Mouse (Mus musculus) heart, postnatal 36 days (tissue): ENCODE measurements around the gene Tdrd5. TPM values are rescaled to one million over a fixed set of nuclear protein-coding genes. Genes with fewer than 3 reads are reported as not detected.
"Not testable (repeated sequence)": the region's sequence is repeated elsewhere in the genome, so short reads cannot be mapped to it uniquely, and the experiment has no call there.

Source experiments
- DNase-seq, 2 experiments: peaks; one replicate each; pipeline ENCODE4 v3.0.0; 2021 to 2022
- intact Hi-C: fragments of 180-260 bp; cut with DNase I; formaldehyde crosslinking; loops from one replicate; pipeline ENCODE4 v1.15.1; 2025
- total RNA-seq, 2 experiments: library from RNA; stranded (reverse); gene quantifications; 2 replicates each; pipeline ENCODE4 v1.2.3; 2021

Tdrd5 gene
- total RNA-seq: not detected

- DNase-seq: no peak
Observed at GRCm38 (mm10) chr1:156302911-156303749, at the start of gene Tdrd5. Tdrd5 (minus strand) TSS chr1:156303664.

GRCm38 (mm10) chr1:156352466-156352865, 49.0 kb upstream of the Tdrd5 start:
- intact Hi-C loops: no loop called here
- no peak for DNase-seq

More at GRCm38 (mm10) chr1:156302911-156303749, at the start of gene Tdrd5:
- intact Hi-C loops: no loop called here

- DNase-seq: no peak
- intact Hi-C loops: no loop called here
Observed at GRCm38 (mm10) chr1:156350441-156350840, 47.0 kb upstream of the Tdrd5 start.

- no peak for DNase-seq
- intact Hi-C loops: no loop called here
Observed at GRCm38 (mm10) chr1:156349031-156349430, 45.6 kb upstream of the Tdrd5 start.

- intact Hi-C loops: no loop called here
- DNase-seq: no peak
Observed at GRCm38 (mm10) chr1:156345633-156346032, 42.2 kb upstream of the Tdrd5 start.

GRCm38 (mm10) chr1:156344433-156344832, 41.0 kb upstream of the Tdrd5 start:
- intact Hi-C loops: no loop called here

GRCm38 (mm10) chr1:156340847-156341246, 37.4 kb upstream of the Tdrd5 start:
- DNase-seq: no peak
- intact Hi-C loops: no loop called here

More at GRCm38 (mm10) chr1:156344433-156344832, 41.0 kb upstream of the Tdrd5 start:
- no peak for DNase-seq

GRCm38 (mm10) chr1:156323126-156323525, 19.7 kb upstream of the Tdrd5 start:
- intact Hi-C loops: no loop called here
- no peak for DNase-seq

GRCm38 (mm10) chr1:156310630-156311029, 7.2 kb upstream of the Tdrd5 start, which contains the start of gene Nphs2:
Nphs2 (plus strand) TSS chr1:156310727.
- intact Hi-C loops: no loop called here
- DNase-seq: no peak

GRCm38 (mm10) chr1:156308595-156308994, 5.1 kb upstream of the Tdrd5 start:
- intact Hi-C loops: no loop called here

GRCm38 (mm10) chr1:156290016-156290415, 13.4 kb downstream of the Tdrd5 start:
- intact Hi-C loops: no loop called here
- no peak for DNase-seq

More at GRCm38 (mm10) chr1:156308595-156308994, 5.1 kb upstream of the Tdrd5 start:
- no peak for DNase-seq

- intact Hi-C loops, DNase-seq: not testable (repeated sequence)
Observed at GRCm38 (mm10) chr1:156289222-156289587, 14.3 kb downstream of the Tdrd5 start.

GRCm38 (mm10) chr1:156288556-156289221, 14.8 kb downstream of the Tdrd5 start:
- no peak for DNase-seq
- intact Hi-C loops: no loop called here

GRCm38 (mm10) chr1:156285541-156285896, 17.9 kb downstream of the Tdrd5 start:
- DNase-seq: no peak

GRCm38 (mm10) chr1:156284851-156285540, 18.5 kb downstream of the Tdrd5 start:
- intact Hi-C loops: no loop called here
- DNase-seq: no peak

More at GRCm38 (mm10) chr1:156285541-156285896, 17.9 kb downstream of the Tdrd5 start:
- intact Hi-C loops: no loop called here

GRCm38 (mm10) chr1:156284207-156284606, 19.3 kb downstream of the Tdrd5 start:
- intact Hi-C loops: no loop called here
- DNase-seq: no peak

GRCm38 (mm10) chr1:156280131-156280530, 23.3 kb downstream of the Tdrd5 start:
- intact Hi-C loops: no loop called here
- no peak for DNase-seq

GRCm38 (mm10) chr1:156273647-156274046, 29.8 kb downstream of the Tdrd5 start:
- no peak for DNase-seq
- intact Hi-C loops: no loop called here

- no peak for DNase-seq
- intact Hi-C loops: no loop called here
Observed at GRCm38 (mm10) chr1:156271654-156272053, 31.8 kb downstream of the Tdrd5 start.

- intact Hi-C loops: no loop called here
- DNase-seq: no peak
Observed at GRCm38 (mm10) chr1:156270471-156270870, 33.0 kb downstream of the Tdrd5 start.

GRCm38 (mm10) chr1:156268546-156268945, 34.9 kb downstream of the Tdrd5 start:
- DNase-seq, intact Hi-C loops: not testable (repeated sequence)
